Comparison of ENCODE assay signal across 10 mouse cellular contexts in genomic region chr1:189869651-189870270, GRCm38 (mm10). TPM values are rescaled to one million over a fixed set of nuclear protein-coding genes. Genes with fewer than 3 reads are reported as not detected.
DNase-seq lines count a peak whose midpoint lies in the region; TF ChIP-seq lines count a peak whose summit lies in the region.
"Had no signal": no experiment of that assay in that cellular context is flagged by ENCODE, and none has a peak within 500 bp of the region (broad histone marks: within the 10 kb centered on the region; RNA-seq: fewer than 3 reads in every experiment).

No protein-coding gene starts in this region.

- no peaks in the 10 kb centered on the region for H3K79me2 ChIP-seq in heart, adult 2 months (replicated peaks; ENCODE audit: control insufficient read depth, insufficient read depth, low read length)

- no peak overlapping the region for H3K4me3 ChIP-seq in heart, adult 2 months
- H3K4me3 ChIP-seq in spleen, adult 2 months (ENCODE audit: extremely low read depth, insufficient read depth, insufficient read length) = no peak overlapping the region
- H3K4me3 ChIP-seq in bone marrow, adult 2 months (replicated peaks; ENCODE audit: control insufficient read depth, low read depth, low read length) = no peak overlapping the region
- H3K4me3 ChIP-seq in testis, adult 2 months (ENCODE audit: control insufficient read depth, low read depth, low read length) = peak overlapping the region; percentile 47
- H3K4me3 ChIP-seq: forebrain, embryonic 15.5 days had no signal

- DNase-seq in heart, adult 2 months = no peak
- no peak for DNase-seq in heart, postnatal 36 days
- no peak for DNase-seq in spleen, adult 2 months (ENCODE audit: low read depth in 1 of 2, low spot score in 2 of 2)
- DNase-seq in spleen, postnatal 36 days (ENCODE audit: low spot score in 2 of 2) = no peak
- DNase-seq in cerebellum, adult 11-12 months = no peak
- DNase-seq in cerebellum, postnatal 36 days = no peak
- DNase-seq: kidney, adult 8-10 months had no signal

- TF ChIP-seq POLR2A in heart, adult 2 months (IDR thresholded peaks at IDR 0.05; ENCODE audit: insufficient read depth, low read depth, low read length) = no peak
- TF ChIP-seq POLR2A in spleen, adult 2 months (IDR thresholded peaks at IDR 0.05; ENCODE audit: low read depth, low read length) = no peak
- no peak for TF ChIP-seq POLR2A in bone marrow, adult 2 months (IDR thresholded peaks at IDR 0.05; ENCODE audit: borderline replicate concordance, control insufficient read depth, low read depth, low read length)
- TF ChIP-seq POLR2A in testis, adult 2 months (IDR thresholded peaks at IDR 0.05; ENCODE audit: control insufficient read depth, low read depth, low read length) = no peak

- H3K27ac ChIP-seq in heart, adult 2 months = no peak overlapping the region
- no peak overlapping the region for H3K27ac ChIP-seq in spleen, adult 2 months (ENCODE audit: insufficient read depth, low read length)
- no peak overlapping the region for H3K27ac ChIP-seq in bone marrow, adult 2 months (ENCODE audit: control insufficient read depth, insufficient read depth, low read depth, low read length, poor library complexity)
- no peak overlapping the region for H3K27ac ChIP-seq in testis, adult 2 months (ENCODE audit: control insufficient read depth, insufficient read depth, low read depth, low read length)
- H3K27ac ChIP-seq: forebrain, embryonic 15.5 days had no signal

- no peaks in the 10 kb centered on the region for H3K36me3 ChIP-seq in heart, adult 2 months (ENCODE audit: control insufficient read depth, insufficient read depth, low read length)
- no peaks in the 10 kb centered on the region for H3K36me3 ChIP-seq in spleen, adult 2 months (ENCODE audit: control insufficient read depth, insufficient read depth, low read length)
- no peaks in the 10 kb centered on the region for H3K36me3 ChIP-seq in testis, adult 2 months (ENCODE audit: control insufficient read depth, insufficient read depth, low read length)
- H3K36me3 ChIP-seq: forebrain, embryonic 15.5 days had no signal

- H3K9ac ChIP-seq in heart, adult 2 months (ENCODE audit: low read depth, low read length) = no peak overlapping the region
- H3K9ac ChIP-seq: forebrain, embryonic 15.5 days had no signal

- peak; percentile 57 for TF ChIP-seq CTCF in heart, adult 2 months (IDR thresholded peaks at IDR 0.05)
- peak; percentile 26; the same call in 1 of the 2 replicates for TF ChIP-seq CTCF in spleen, adult 2 months (IDR thresholded peaks at IDR 0.05; ENCODE audit: extremely low read depth, insufficient read depth, insufficient read length, insufficient replicate concordance)
- TF ChIP-seq CTCF in bone marrow, adult 2 months (IDR thresholded peaks at IDR 0.05; ENCODE audit: control insufficient read depth, insufficient read depth, low read length) = 0 out of 2 replicates have a peak, but pooled peaks have one; percentile 24
- TF ChIP-seq CTCF in testis, adult 2 months (IDR thresholded peaks at IDR 0.05; ENCODE audit: control insufficient read depth, insufficient read depth, insufficient replicate concordance, low read depth, low read length) = peak; percentile 72; the same call in 1 of the 2 replicates

- H3K4me1 ChIP-seq in heart, adult 2 months (ENCODE audit: control insufficient read depth, insufficient read depth, low read length) = peaks cover 13% of the 10 kb centered on the region
- peaks cover 4% of the 10 kb centered on the region; the same call in 1 of the 2 replicates for H3K4me1 ChIP-seq in spleen, adult 2 months (ENCODE audit: control insufficient read depth, insufficient read depth, insufficient read length)
- peaks cover 1% of the 10 kb centered on the region; the same call in 1 of the 2 replicates for H3K4me1 ChIP-seq in bone marrow, adult 2 months (ENCODE audit: control insufficient read depth, insufficient read depth, low read length)
- peaks cover 4% of the 10 kb centered on the region for H3K4me1 ChIP-seq in testis, adult 2 months (ENCODE audit: control insufficient read depth, insufficient read depth, low read length)

- no peak for TF ChIP-seq EP300 in heart, adult 2 months (IDR thresholded peaks at IDR 0.05; ENCODE audit: insufficient read depth, low read depth, low read length)

- 86% methylated on average over 18 of the region's 18 CpGs for WGBS in heart, adult 2 months
- WGBS in spleen, adult 2 months = 84% methylated on average over 18 of the region's 18 CpGs
- 81% methylated on average over 18 of the region's 18 CpGs for WGBS in bone marrow, adult 2 months

- H3K27me3 ChIP-seq in heart, adult 2 months (ENCODE audit: control insufficient read depth, insufficient read depth, low read length) = no peaks in the 10 kb centered on the region
- no peaks in the 10 kb centered on the region for H3K27me3 ChIP-seq in spleen, adult 2 months (ENCODE audit: control insufficient read depth, insufficient read depth, low read length)
- no peaks in the 10 kb centered on the region for H3K27me3 ChIP-seq in testis, adult 2 months (ENCODE audit: control insufficient read depth, insufficient read depth, low read length)
- H3K27me3 ChIP-seq: forebrain, embryonic 15.5 days had no signal

- intact Hi-C loops in heart, adult 2 months (cut with DNase I) = loop anchor here (5.0 kb wide), 2 partner anchors 52 to 142 kb away; partner anchors contain the start of gene Ptpn14
- intact Hi-C loops in heart, postnatal 36 days (cut with DNase I) = loop anchor here (5.0 kb wide), 1 partner anchor 142 kb away; the partner anchor contains the start of gene Ptpn14

RNA-seq across cellular contexts. Expression of gene Smyd2, which starts 52.4 kb away (rescaled TPM):
- 10 to 100 TPM; 81.5 to 99.2 TPM for total RNA-seq in heart, adult 2 months (2021)
- 117 and 142 TPM in 2 replicates for polyA plus RNA-seq in heart, adult 2 months (2012; rRNA removed)
- 100 to 1,000 TPM; 101 to 110 TPM for total RNA-seq in heart, postnatal 36 days (2021)
- polyA plus RNA-seq in spleen, adult 2 months (2012; rRNA removed) = 13.0 and 14.6 TPM in 2 replicates
- polyA plus RNA-seq in bone marrow, adult 2 months (2011; ENCODE audit: insufficient read depth, insufficient read length, low replicate concordance, missing spikeins) = 16.9 and 30.0 TPM in 2 replicates
- polyA plus RNA-seq in testis, adult 2 months (2012; rRNA removed) = 22.1 and 23.4 TPM in 2 replicates
